Mouse (Mus musculus) retina, adult 2 months (tissue): Measurements from ENCODE around the gene Gdpgp1.

Source experiments
- DNase-seq: peaks from one replicate; pipeline ENCODE4 v3.0.0-alpha.2; 2012; ENCODE audit warnings: low read depth, low spot score

Gene Gdpgp1

DNA sequence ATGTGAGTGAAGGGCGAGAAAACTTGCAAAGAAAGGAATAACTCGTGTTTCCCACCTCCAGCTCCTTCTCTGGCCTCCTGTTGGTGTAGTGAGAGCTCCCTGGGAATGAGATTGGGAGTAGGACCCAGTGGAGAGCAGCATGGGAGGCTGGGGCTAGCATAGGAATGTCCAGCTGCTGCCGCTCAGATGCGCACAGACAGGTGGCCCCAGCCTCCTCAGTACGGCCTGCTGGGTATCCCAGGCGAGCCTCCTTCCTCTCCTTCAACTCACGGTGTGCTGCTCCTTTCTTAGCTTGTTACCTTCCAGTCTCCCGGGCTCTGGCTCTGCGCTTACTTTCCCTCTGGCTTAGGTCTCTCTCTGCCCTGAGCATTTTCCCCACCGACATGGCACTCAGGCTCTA is 47.4 kb downstream of the Gdpgp1 start:
- DNase-seq: no peak

DNA sequence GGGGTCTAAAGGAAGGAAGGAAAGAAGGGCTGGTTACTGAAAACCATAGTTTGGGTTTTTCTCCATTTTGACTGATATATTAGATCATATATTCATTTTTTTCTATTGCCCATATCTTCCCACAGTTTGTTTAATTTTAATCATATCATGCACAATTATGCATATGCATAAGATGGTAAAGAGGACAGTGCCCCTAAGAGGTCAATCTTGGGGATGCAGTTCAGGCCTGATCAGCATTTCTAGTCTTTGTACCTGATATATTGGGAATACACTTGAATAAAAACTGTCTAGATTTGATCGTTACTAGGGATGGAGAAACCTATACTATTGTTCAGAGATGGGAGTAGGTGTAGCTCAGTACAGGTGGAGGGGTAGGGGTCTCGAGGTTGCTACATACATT is 48.3 kb downstream of the Gdpgp1 start:
- no peak for DNase-seq

DNA sequence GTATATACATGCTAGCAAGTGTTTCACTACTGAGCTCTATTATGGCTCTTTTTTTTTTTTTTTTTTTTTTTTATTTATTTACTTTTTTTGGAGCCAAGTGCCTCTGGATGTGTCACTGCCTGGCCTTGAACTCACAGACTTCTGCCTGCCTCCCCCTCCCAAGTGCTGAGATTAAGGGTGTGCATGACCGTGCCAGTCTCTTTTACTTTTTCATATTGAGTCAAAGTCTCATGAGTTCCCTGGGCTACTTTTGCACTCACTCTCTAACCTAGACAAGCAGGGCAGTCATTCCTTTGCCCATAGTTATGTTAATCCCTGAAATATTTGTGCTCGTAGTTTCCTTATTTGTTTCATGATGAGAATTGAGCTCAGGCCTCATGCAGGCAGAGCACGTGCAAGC is 49.0 kb downstream of the Gdpgp1 start:
- DNase-seq: no peak

DNA sequence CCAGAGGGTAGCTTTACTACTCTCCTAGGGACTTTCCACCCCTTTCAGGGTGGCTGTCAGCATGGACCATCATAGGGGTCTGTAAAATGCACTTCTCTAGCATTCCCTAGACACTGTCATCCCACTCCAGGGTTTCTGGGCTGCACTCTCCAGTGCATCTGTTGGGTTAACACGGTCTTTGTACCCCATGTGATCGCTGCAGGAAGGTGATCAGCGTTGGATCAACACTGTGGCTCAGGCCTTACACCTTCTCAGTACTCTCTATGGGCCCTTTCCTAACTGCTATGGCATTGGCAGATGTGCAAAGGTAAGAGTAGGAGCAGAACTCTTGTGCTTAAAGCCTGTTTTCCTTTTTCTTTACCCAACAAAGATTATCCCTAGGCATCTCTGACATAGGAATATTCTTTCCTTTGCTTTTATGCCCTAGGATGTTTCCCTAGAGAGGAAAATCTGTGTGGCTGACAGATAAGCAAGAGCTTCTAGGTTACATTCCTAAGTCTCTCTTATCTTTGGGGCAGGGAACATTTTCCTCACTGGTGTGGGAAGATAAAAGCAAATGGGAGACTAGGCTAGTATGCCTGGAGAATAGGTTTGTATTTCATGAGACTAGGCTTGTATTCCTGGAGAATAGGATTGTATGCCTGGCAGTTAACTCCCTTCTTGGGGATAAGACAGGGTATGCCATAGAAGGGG is 50.7 kb downstream of the Gdpgp1 start:
- DNase-seq: no peak

DNA sequence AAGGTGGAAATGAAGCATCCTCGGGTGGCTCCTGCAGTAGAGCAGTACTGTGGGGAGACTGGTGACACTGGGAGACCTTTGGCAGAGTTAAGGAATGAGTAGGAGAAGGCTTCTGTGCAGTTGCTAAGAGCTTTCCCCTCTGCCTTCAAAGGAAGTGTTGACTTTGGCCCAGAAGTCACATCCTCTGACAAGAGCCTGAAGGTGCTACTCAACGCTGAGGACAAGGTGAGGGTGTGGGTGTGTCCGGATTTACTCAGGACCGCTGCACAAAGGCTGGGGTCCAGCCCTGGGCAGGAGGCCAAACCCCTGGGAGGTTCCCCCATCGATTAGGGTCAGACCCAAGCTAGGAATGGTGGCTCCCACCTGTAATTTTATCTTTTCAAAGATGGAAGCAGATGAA is 51.7 kb downstream of the Gdpgp1 start:
- DNase-seq: no peak

DNA sequence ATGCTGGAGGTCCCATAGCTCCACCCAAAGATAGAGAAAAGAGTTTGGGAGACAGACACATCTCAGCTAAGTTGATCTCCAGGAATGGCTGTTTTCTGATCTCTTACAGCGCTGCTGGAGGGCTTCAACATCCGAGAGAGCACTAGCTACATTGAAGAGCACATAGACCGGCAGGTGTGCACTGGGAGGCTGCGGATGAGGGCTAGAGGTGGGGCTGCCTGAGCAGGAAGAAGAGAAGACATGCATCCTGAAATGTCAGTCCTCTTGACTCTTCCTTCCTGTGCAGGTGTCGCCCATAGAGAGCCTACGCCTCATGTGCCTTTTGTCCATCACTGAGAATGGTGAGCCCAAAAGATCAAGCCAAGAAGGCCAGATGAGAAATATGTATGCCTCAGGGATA is 53.1 kb downstream of the Gdpgp1 start:
- no peak for DNase-seq

DNA sequence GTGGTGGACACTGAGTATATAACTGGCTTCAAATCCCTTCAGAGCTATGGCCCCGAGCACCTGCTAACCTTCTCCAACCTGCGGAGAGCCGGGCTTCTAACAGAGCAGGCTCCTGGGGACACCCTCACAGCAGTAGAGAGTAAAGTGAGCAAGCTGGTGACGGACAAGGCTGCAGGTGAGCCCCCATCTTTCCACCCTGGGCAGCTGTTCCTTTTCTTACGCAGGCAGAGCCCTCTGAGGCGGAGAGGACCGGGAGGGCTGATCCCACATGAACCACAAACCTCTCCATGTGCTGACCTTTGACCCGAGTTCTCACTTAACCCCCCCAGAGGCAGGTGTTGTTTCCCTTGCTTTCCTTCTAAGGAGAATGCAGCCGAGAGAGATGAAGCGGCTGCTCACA is 55.1 kb downstream of the Gdpgp1 start:
- DNase-seq: no peak
